ENCODE assay signal across 7 mouse cellular contexts in genomic region chr12:101026518-101026917, GRCm38 (mm10). TPM values are rescaled to one million over a fixed set of nuclear protein-coding genes. Genes with fewer than 3 reads are reported as not detected.
DNase-seq lines count a peak whose midpoint lies in the region; ATAC-seq and TF ChIP-seq lines count a peak whose summit lies in the region.

No protein-coding gene starts in this region.

- H3K4me3 ChIP-seq in CH12.LX (replicated peaks in 1 of 3; ENCODE audit: low read depth in 2 of 3, low read length in 2 of 3, poor library complexity in 1 of 3), result peak overlapping the region in 2 of 3 experiments; percentile 85 to 87
- peak overlapping the region; percentile 78 for H3K4me3 ChIP-seq in hindbrain, embryonic 13.5 days
- peak overlapping the region; percentile 87 for H3K4me3 ChIP-seq in liver, embryonic 16.5 days (ENCODE audit: low read depth, low read length)

- H3K27ac ChIP-seq in CH12.LX (ENCODE audit: insufficient read depth, low read depth), result no peak overlapping the region
- H3K27ac ChIP-seq in hindbrain, embryonic 13.5 days, result 0 out of 2 replicates have a peak overlapping the region, but pooled peaks have one; percentile 41
- H3K27ac ChIP-seq in liver, embryonic 16.5 days (ENCODE audit: low read length), result peak overlapping the region; percentile 93

- DNase-seq in CD4-positive helper T cell, adult 2 months (ENCODE audit: low read depth, low spot score), result peak; percentile 68
- DNase-seq in CH12.LX (ENCODE audit: extremely low read depth) (no peak), adipocyte (ENCODE audit: low spot score) (no peak)
- no peak for DNase-seq in cerebellum, adult 9-11 months
- no peak for DNase-seq in right cerebral cortex, postnatal 10 days (ENCODE audit: low spot score in 2 of 2)

- H3K9me3 ChIP-seq in CH12.LX (replicated peaks; ENCODE audit: low read length), result no peaks in the 10 kb centered on the region
- no peaks in the 10 kb centered on the region for H3K9me3 ChIP-seq in hindbrain, embryonic 13.5 days
- no peaks in the 10 kb centered on the region for H3K9me3 ChIP-seq in liver, embryonic 16.5 days (replicated peaks; ENCODE audit: control insufficient read depth, low read length)

- no peak for TF ChIP-seq CTCF in CH12.LX (conservative IDR thresholded peaks at IDR 0.05 in 1 of 2, IDR thresholded peaks at IDR 0.05 in 1 of 2; ENCODE audit: low read depth in 2 of 2, low read length in 2 of 2)

- no peak for ATAC-seq in hindbrain, embryonic 13.5 days (ENCODE audit: low FRiP score)
- no peak for ATAC-seq in liver, embryonic 16.5 days (ENCODE audit: low read depth)

- H3K36me3 ChIP-seq in CH12.LX (replicated peaks in 1 of 2; ENCODE audit: control insufficient read depth in 1 of 2, insufficient read depth in 1 of 2, low read length in 1 of 2), result peaks cover 27 to 51% of the 10 kb centered on the region in 2 experiments
- H3K36me3 ChIP-seq in hindbrain, embryonic 13.5 days, result peaks cover 10% of the 10 kb centered on the region
- H3K36me3 ChIP-seq in liver, embryonic 16.5 days (ENCODE audit: control insufficient read depth, insufficient read depth), result peaks cover 4% of the 10 kb centered on the region; the same call in 1 of the 2 replicates

- in situ Hi-C loops in CH12.LX (cut with MboI; ENCODE audit: low pct_ligation_motif_present, low pct_unique_long_range_greater_than_20kb, low sequenced_read_pairs), result loop anchor here (5.0 kb wide), 2 partner anchors 34 to 69 kb away; no protein-coding TSS in a partner anchor

- WGBS in hindbrain, embryonic 13.5 days, result 47% methylated on average over 7 of the region's 7 CpGs
- 32% methylated on average over 7 of the region's 7 CpGs for WGBS in liver, embryonic 16.5 days (ENCODE audit: insufficient replicate concordance)

- dilution Hi-C loops in CH12.LX (cut with MboI; ENCODE audit: extremely low pct_ligation_motif_present, extremely low pct_unique_long_range_greater_than_20kb, low sequenced_read_pairs), result no loop called here

- TF ChIP-seq POLR2A in CH12.LX (IDR thresholded peaks at IDR 0.05; ENCODE audit: low read depth, low read length), result no peak

- H3K4me2 ChIP-seq in CH12.LX (ENCODE audit: insufficient read depth, low read depth, poor library complexity, severe bottlenecking), result peak overlapping the region; percentile 75
- peak overlapping the region; percentile 82 for H3K4me2 ChIP-seq in hindbrain, embryonic 13.5 days
- peak overlapping the region; percentile 99 for H3K4me2 ChIP-seq in liver, embryonic 16.5 days (ENCODE audit: low read depth, low read length)

- H3K79me2 ChIP-seq in CH12.LX (replicated peaks; ENCODE audit: control insufficient read depth, extremely low read depth, insufficient read depth, poor library complexity, severe bottlenecking), result peaks cover 48% of the 10 kb centered on the region

- H3K4me1 ChIP-seq in CH12.LX (ENCODE audit: control insufficient read depth in 1 of 2, insufficient read depth in 2 of 2), result peaks cover 8 to 42% of the 10 kb centered on the region in 2 experiments
- peaks cover 51% of the 10 kb centered on the region for H3K4me1 ChIP-seq in hindbrain, embryonic 13.5 days (replicated peaks)
- H3K4me1 ChIP-seq in liver, embryonic 16.5 days (ENCODE audit: control insufficient read depth, low read depth, low read length), result peaks cover 44% of the 10 kb centered on the region

- H3K27me3 ChIP-seq in CH12.LX (replicated peaks), result no peaks in the 10 kb centered on the region
- 0 out of 2 replicates have a peak, but pooled peaks cover 3% of the 10 kb centered on the region for H3K27me3 ChIP-seq in hindbrain, embryonic 13.5 days
- no peaks in the 10 kb centered on the region for H3K27me3 ChIP-seq in liver, embryonic 16.5 days (ENCODE audit: control insufficient read depth, insufficient read depth, low read depth, low read length)

- TF ChIP-seq RAD21 in CH12.LX (IDR thresholded peaks at IDR 0.05; ENCODE audit: low read depth, low read length), result no peak

- TF ChIP-seq EP300 in CH12.LX (IDR thresholded peaks at IDR 0.05; ENCODE audit: low read length), result no peak

- H3K9ac ChIP-seq in CH12.LX (ENCODE audit: insufficient read depth, low read depth), result peak overlapping the region; percentile 81
- H3K9ac ChIP-seq in hindbrain, embryonic 13.5 days, result peak overlapping the region; percentile 91
- peak overlapping the region; percentile 95 for H3K9ac ChIP-seq in liver, embryonic 16.5 days (ENCODE audit: low read depth, low read length)

TF ChIP-seq in CH12.LX, 34 proteins besides CTCF, POLR2A, EP300 and RAD21:
- no peak for TF ChIP-seq MAX (IDR thresholded peaks at IDR 0.05; ENCODE audit: low read length)
- no peak for TF ChIP-seq MEF2A (IDR thresholded peaks at IDR 0.05; ENCODE audit: borderline replicate concordance, low read depth, low read length)
- TF ChIP-seq MXI1 (IDR thresholded peaks at IDR 0.05; ENCODE audit: low read depth, low read length), result no peak
- no peak for TF ChIP-seq CHD2 (IDR thresholded peaks at IDR 0.05; ENCODE audit: low read length)
- TF ChIP-seq ZKSCAN1 (IDR thresholded peaks at IDR 0.05; ENCODE audit: borderline replicate concordance, low read depth, low read length), result no peak
- TF ChIP-seq SMC3 (IDR thresholded peaks at IDR 0.05; ENCODE audit: low read depth, low read length), result no peak
- TF ChIP-seq CHD1 (IDR thresholded peaks at IDR 0.05; ENCODE audit: low read depth, low read length), result no peak
- TF ChIP-seq TBP (conservative IDR thresholded peaks at IDR 0.05; ENCODE audit: low read depth, low read length), result no peak
- no peak for TF ChIP-seq USF1 (IDR thresholded peaks at IDR 0.05; ENCODE audit: low read depth, low read length)
- no peak for TF ChIP-seq JUND (conservative IDR thresholded peaks at IDR 0.05; ENCODE audit: low read depth, low read length)
- TF ChIP-seq MYC (IDR thresholded peaks at IDR 0.05; ENCODE audit: low read depth, low read length), result no peak
- TF ChIP-seq POLR2AphosphoS2 (IDR thresholded peaks at IDR 0.05; ENCODE audit: low read depth, low read length), result no peak
- TF ChIP-seq NELFE (IDR thresholded peaks at IDR 0.05; ENCODE audit: low read depth, low read length), result no peak
- no peak for TF ChIP-seq USF2 (conservative IDR thresholded peaks at IDR 0.05; ENCODE audit: low read depth, low read length)
- TF ChIP-seq KAT2A (IDR thresholded peaks at IDR 0.05; ENCODE audit: insufficient replicate concordance, low read length), result no peak
- no peak for TF ChIP-seq UBTF (IDR thresholded peaks at IDR 0.05; ENCODE audit: low read depth, low read length)
- TF ChIP-seq BHLHE40 (IDR thresholded peaks at IDR 0.05; ENCODE audit: low read depth, low read length), result no peak
- TF ChIP-seq PAX5 (IDR thresholded peaks at IDR 0.05; ENCODE audit: low read length), result no peak

RNA-seq across cellular contexts. Expression of gene Ccdc88c, which starts 2.3 kb away (rescaled TPM):
- total RNA-seq in CH12.LX (2012; rRNA removed) (24.9 and 25.9 TPM in 2 replicates), CH12.LX (2014; rRNA removed) (19.3 and 20.3 TPM in 2 replicates)
- 30.1 and 32.7 TPM in 2 replicates for polyA plus RNA-seq in CH12.LX (2012; ENCODE audit: insufficient read length, low read depth)
- polyA plus RNA-seq in hindbrain, embryonic 13.5 days (2015; fragmentation: Nextera tagmentation; extraction: Ambion mirVana), result 12.9 and 13.8 TPM in 2 replicates
- 5.9 and 6.1 TPM in 2 replicates for polyA plus RNA-seq in liver, embryonic 16.5 days (2015; fragmentation: Nextera tagmentation; extraction: Ambion mirVana)

RNA-seq across cellular contexts. Expression of gene Ppp4r3a, which starts 57.0 kb away (rescaled TPM):
- 43.2 and 49.9 TPM in 2 replicates for total RNA-seq in CH12.LX (2012; rRNA removed)
- total RNA-seq in CH12.LX (2014; rRNA removed), result 68.6 and 77.5 TPM in 2 replicates
- polyA plus RNA-seq in CH12.LX (2012; ENCODE audit: insufficient read length, low read depth), result 64.5 and 68.5 TPM in 2 replicates
- polyA plus RNA-seq in hindbrain, embryonic 13.5 days (2015; fragmentation: Nextera tagmentation; extraction: Ambion mirVana), result 28.2 and 29.5 TPM in 2 replicates
- polyA plus RNA-seq in liver, embryonic 16.5 days (2015; fragmentation: Nextera tagmentation; extraction: Ambion mirVana), result 14.8 and 15.0 TPM in 2 replicates
